22 mouse cellular contexts compared by ENCODE assay signal in genomic region chr13:74772151-74772550, GRCm38 (mm10). TPM values are rescaled to one million over a fixed set of nuclear protein-coding genes. Genes with fewer than 3 reads are reported as not detected.
DNase-seq lines count a peak whose midpoint lies in the region; ATAC-seq and TF ChIP-seq lines count a peak whose summit lies in the region.
"Had no signal": no experiment of that assay in that cellular context is flagged by ENCODE, and none has a peak within 500 bp of the region (broad histone marks: within the 10 kb centered on the region; RNA-seq: fewer than 3 reads in every experiment).

No protein-coding gene starts in this region.

- peak overlapping the region; percentile 72; the same call in 1 of the 2 replicates for H3K27ac ChIP-seq in embryonic fibroblast, embryonic 13.5 days (ENCODE audit: insufficient read depth, low read length)
- H3K27ac ChIP-seq in forebrain, embryonic 16.5 days (ENCODE audit: low read length) = no peak overlapping the region
- H3K27ac ChIP-seq: embryonic facial prominence, embryonic 10.5 days; embryonic facial prominence, embryonic 12.5 days; forebrain, embryonic 10.5 days; forebrain, embryonic 12.5 days had no signal

- H3K4me1 ChIP-seq in embryonic fibroblast, embryonic 13.5 days (ENCODE audit: control insufficient read depth, insufficient read depth, low read length) = peaks cover 4% of the 10 kb centered on the region
- H3K4me1 ChIP-seq in forebrain, embryonic 16.5 days (replicated peaks; ENCODE audit: control insufficient read depth, insufficient read depth, low read length) = peaks cover 3% of the 10 kb centered on the region; the same call in 1 of the 2 replicates
- H3K4me1 ChIP-seq: embryonic facial prominence, embryonic 12.5 days had no signal

- H3K4me3 ChIP-seq in embryonic fibroblast, embryonic 13.5 days (ENCODE audit: insufficient read depth, low read length) = no peak overlapping the region
- no peak overlapping the region for H3K4me3 ChIP-seq in forebrain, embryonic 16.5 days (replicated peaks; ENCODE audit: low read length)
- H3K4me3 ChIP-seq: embryonic facial prominence, embryonic 10.5 days; embryonic facial prominence, embryonic 12.5 days; erythroblast, embryonic 14.5 days; forebrain, embryonic 10.5 days; forebrain, embryonic 12.5 days had no signal

- no peaks in the 10 kb centered on the region for H3K36me3 ChIP-seq in forebrain, embryonic 16.5 days (ENCODE audit: control insufficient read depth, insufficient read depth)
- H3K36me3 ChIP-seq: embryonic facial prominence, embryonic 10.5 days; embryonic facial prominence, embryonic 12.5 days; forebrain, embryonic 10.5 days; forebrain, embryonic 12.5 days had no signal

- WGBS in forebrain, embryonic 16.5 days = 76% methylated on average over 1 of the region's 1 CpGs

- no peak overlapping the region for H3K9ac ChIP-seq in forebrain, embryonic 16.5 days (replicated peaks; ENCODE audit: low read depth, low read length)
- H3K9ac ChIP-seq: embryonic facial prominence, embryonic 12.5 days; forebrain, embryonic 12.5 days; forebrain, postnatal 0 days had no signal

- DNase-seq in 3134 (ENCODE audit: extremely low read depth, insufficient read length, low spot score) (peak; percentile 19), 416B (ENCODE audit: low read depth) (peak; percentile 13)
- DNase-seq in gastrocnemius, postnatal 25 days = no peak
- DNase-seq: adrenal gland, adult 8-10 months; adrenal gland, postnatal 14 days; adrenal gland, postnatal 36 days; cerebellum, adult 11-12 months; cerebellum, adult 2 months; cerebellum, adult 9-10 months; cerebellum, postnatal 10 days; cerebellum, postnatal 25 days; forebrain, postnatal 0 days had no signal

- H3K27me3 ChIP-seq in forebrain, embryonic 16.5 days (replicated peaks; ENCODE audit: control insufficient read depth, insufficient read depth, low read length) = no peaks in the 10 kb centered on the region
- H3K27me3 ChIP-seq: embryonic facial prominence, embryonic 12.5 days; forebrain, embryonic 12.5 days; Patski had no signal

- TF ChIP-seq POLR2A in embryonic fibroblast, embryonic 13.5 days (IDR thresholded peaks at IDR 0.05; ENCODE audit: low read depth, low read length) = no peak

- H3K4me2 ChIP-seq in forebrain, embryonic 16.5 days (ENCODE audit: low read length) = no peak overlapping the region
- H3K4me2 ChIP-seq: embryonic facial prominence, embryonic 12.5 days; forebrain, embryonic 12.5 days had no signal

- no peak for TF ChIP-seq CTCF in embryonic fibroblast, embryonic 13.5 days (IDR thresholded peaks at IDR 0.05; ENCODE audit: borderline replicate concordance, insufficient read depth, low read length)

- no peaks in the 10 kb centered on the region for H3K9me3 ChIP-seq in forebrain, embryonic 16.5 days (ENCODE audit: control insufficient read depth, low read length)
- H3K9me3 ChIP-seq: embryonic facial prominence, embryonic 10.5 days; embryonic facial prominence, embryonic 12.5 days; forebrain, embryonic 10.5 days; forebrain, embryonic 12.5 days had no signal

- ATAC-seq in forebrain, embryonic 16.5 days = no peak
- ATAC-seq: activated CD4-positive, CD25-positive, alpha-beta regulatory T cell, adult 4 months; forebrain, embryonic 14.5 days; forebrain, postnatal 0 days; Patski had no signal

RNA-seq across cellular contexts. Expression of gene Cast, which starts 36.5 kb away (rescaled TPM):
- polyA plus RNA-seq in embryonic fibroblast, embryonic 13.5 days (2011; ENCODE audit: insufficient read length, low read depth, missing spikeins) = 136 and 175 TPM in 2 replicates
- 100 to 1,000 TPM in 1 of 2 experiments, 10 to 100 TPM in 1; 80.0 to 104 TPM for total RNA-seq in gastrocnemius, postnatal 25 days (2021)
- 6.4 and 7.5 TPM in 2 replicates for polyA plus RNA-seq in forebrain, embryonic 16.5 days (2015; fragmentation: Nextera tagmentation; extraction: Ambion mirVana)

Comparison
In these comparisons a context has a peak if more than half of its experiments do, and no peak if none do; other contexts are left out.
1. RNA of gene Cast, which starts 36.5 kb away (polyA plus RNA-seq): 136 to 175 TPM in embryonic fibroblast, embryonic 13.5 days; 6.4 to 7.5 TPM in forebrain, embryonic 16.5 days; every median in the first group is over 10 times any median in the second.